Mouse (Mus musculus): Measurements from ENCODE around the gene Rcor2. TPM values are rescaled to one million over a fixed set of nuclear protein-coding genes. Genes with fewer than 3 reads are reported as not detected.

The Rcor2 gene
- polyA plus RNA-seq, 1 experiment: 3.6 TPM

GRCm38 (mm10) chr19:7240782-7241690 lies 26.1 kb upstream of the Rcor2 start, which contains the start of gene Naa40:
TSS of gene Naa40 (minus strand) at chr19:7241183.
- peak within 1 kb of the TSS; percentile 86 for H3K4me3 ChIP-seq (ENCODE audit: control insufficient read depth, low read depth, low read length)
- H3K27me3 ChIP-seq (ENCODE audit: control insufficient read depth, insufficient read depth, low read length): no peaks in the 10 kb centered on the region
- H3K27ac ChIP-seq (ENCODE audit: control insufficient read depth, insufficient read depth, low read depth, low read length): peak within 1 kb of the TSS; percentile 84
- H3K36me3 ChIP-seq (ENCODE audit: control insufficient read depth, insufficient read depth, low read length): no peaks in the 10 kb centered on the region
- TF ChIP-seq CTCF (IDR thresholded peaks at IDR 0.05; ENCODE audit: control insufficient read depth, insufficient read depth, insufficient replicate concordance, low read depth, low read length) (no peak), POLR2A (IDR thresholded peaks at IDR 0.05; ENCODE audit: control insufficient read depth, low read depth, low read length) (peak; percentile 83)
- peaks cover 8% of the 10 kb centered on the region for H3K4me1 ChIP-seq (ENCODE audit: control insufficient read depth, insufficient read depth, low read length)

- Histone ChIP-seq H3K36me3 (ENCODE audit: control insufficient read depth, insufficient read depth, low read length) (no peaks in the 10 kb centered on the region), H3K27me3 (ENCODE audit: control insufficient read depth, insufficient read depth, low read length) (no peaks in the 10 kb centered on the region), H3K4me1 (ENCODE audit: control insufficient read depth, insufficient read depth, low read length) (peaks cover 8% of the 10 kb centered on the region)
Measured at GRCm38 (mm10) chr19:7246021-7246420, 21.1 kb upstream of the Rcor2 start.

GRCm38 (mm10) chr19:7257881-7258280 lies 9.2 kb upstream of the Rcor2 start:
- Histone ChIP-seq H3K27me3 (ENCODE audit: control insufficient read depth, insufficient read depth, low read length) (no peaks in the 10 kb centered on the region), H3K36me3 (ENCODE audit: control insufficient read depth, insufficient read depth, low read length) (no peaks in the 10 kb centered on the region), H3K4me3 (ENCODE audit: control insufficient read depth, low read depth, low read length) (no peak overlapping the region), H3K27ac (ENCODE audit: control insufficient read depth, insufficient read depth, low read depth, low read length) (no peak overlapping the region), H3K4me1 (ENCODE audit: control insufficient read depth, insufficient read depth, low read length) (no peaks in the 10 kb centered on the region; the same call in 1 of the 2 replicates)
- TF ChIP-seq CTCF (IDR thresholded peaks at IDR 0.05; ENCODE audit: control insufficient read depth, insufficient read depth, insufficient replicate concordance, low read depth, low read length): no peak
- TF ChIP-seq POLR2A (IDR thresholded peaks at IDR 0.05; ENCODE audit: control insufficient read depth, low read depth, low read length): no peak

More at GRCm38 (mm10) chr19:7246021-7246420, 21.1 kb upstream of the Rcor2 start:
- no peak for TF ChIP-seq CTCF (IDR thresholded peaks at IDR 0.05; ENCODE audit: control insufficient read depth, insufficient read depth, insufficient replicate concordance, low read depth, low read length)
- TF ChIP-seq POLR2A (IDR thresholded peaks at IDR 0.05; ENCODE audit: control insufficient read depth, low read depth, low read length): no peak
- Histone ChIP-seq H3K4me3 (ENCODE audit: control insufficient read depth, low read depth, low read length) (no peak overlapping the region), H3K27ac (ENCODE audit: control insufficient read depth, insufficient read depth, low read depth, low read length) (no peak overlapping the region)

GRCm38 (mm10) chr19:7261476-7261875 lies 5.6 kb upstream of the Rcor2 start:
- H3K27me3 ChIP-seq (ENCODE audit: control insufficient read depth, insufficient read depth, low read length): no peaks in the 10 kb centered on the region
- H3K4me3 ChIP-seq (ENCODE audit: control insufficient read depth, low read depth, low read length): no peak overlapping the region
- peaks cover 9% of the 10 kb centered on the region for H3K4me1 ChIP-seq (ENCODE audit: control insufficient read depth, insufficient read depth, low read length)
- H3K27ac ChIP-seq (ENCODE audit: control insufficient read depth, insufficient read depth, low read depth, low read length): no peak overlapping the region
- no peaks in the 10 kb centered on the region for H3K36me3 ChIP-seq (ENCODE audit: control insufficient read depth, insufficient read depth, low read length)
- TF ChIP-seq POLR2A (IDR thresholded peaks at IDR 0.05; ENCODE audit: control insufficient read depth, low read depth, low read length): no peak
- TF ChIP-seq CTCF (IDR thresholded peaks at IDR 0.05; ENCODE audit: control insufficient read depth, insufficient read depth, insufficient replicate concordance, low read depth, low read length): no peak

GRCm38 (mm10) chr19:7261964-7262363 lies 5.2 kb upstream of the Rcor2 start:
- Histone ChIP-seq H3K27me3 (ENCODE audit: control insufficient read depth, insufficient read depth, low read length) (no peaks in the 10 kb centered on the region), H3K36me3 (ENCODE audit: control insufficient read depth, insufficient read depth, low read length) (no peaks in the 10 kb centered on the region), H3K4me1 (ENCODE audit: control insufficient read depth, insufficient read depth, low read length) (peaks cover 12% of the 10 kb centered on the region), H3K4me3 (ENCODE audit: control insufficient read depth, low read depth, low read length) (no peak overlapping the region), H3K27ac (ENCODE audit: control insufficient read depth, insufficient read depth, low read depth, low read length) (no peak overlapping the region)
- TF ChIP-seq POLR2A (IDR thresholded peaks at IDR 0.05; ENCODE audit: control insufficient read depth, low read depth, low read length) (no peak), CTCF (IDR thresholded peaks at IDR 0.05; ENCODE audit: control insufficient read depth, insufficient read depth, insufficient replicate concordance, low read depth, low read length) (no peak)

GRCm38 (mm10) chr19:7262592-7262991 lies 4.5 kb upstream of the Rcor2 start:
- H3K36me3 ChIP-seq (ENCODE audit: control insufficient read depth, insufficient read depth, low read length): no peaks in the 10 kb centered on the region
- H3K4me1 ChIP-seq (ENCODE audit: control insufficient read depth, insufficient read depth, low read length): peaks cover 18% of the 10 kb centered on the region
- TF ChIP-seq CTCF (IDR thresholded peaks at IDR 0.05; ENCODE audit: control insufficient read depth, insufficient read depth, insufficient replicate concordance, low read depth, low read length) (no peak), POLR2A (IDR thresholded peaks at IDR 0.05; ENCODE audit: control insufficient read depth, low read depth, low read length) (no peak)
- H3K27me3 ChIP-seq (ENCODE audit: control insufficient read depth, insufficient read depth, low read length): no peaks in the 10 kb centered on the region
- H3K4me3 ChIP-seq (ENCODE audit: control insufficient read depth, low read depth, low read length): no peak overlapping the region
- H3K27ac ChIP-seq (ENCODE audit: control insufficient read depth, insufficient read depth, low read depth, low read length): no peak overlapping the region

GRCm38 (mm10) chr19:7264088-7264765 lies 2.9 kb upstream of the Rcor2 start:
- no peak overlapping the region for H3K27ac ChIP-seq (ENCODE audit: control insufficient read depth, insufficient read depth, low read depth, low read length)
- no peak overlapping the region for H3K4me3 ChIP-seq (ENCODE audit: control insufficient read depth, low read depth, low read length)
- H3K36me3 ChIP-seq (ENCODE audit: control insufficient read depth, insufficient read depth, low read length): no peaks in the 10 kb centered on the region
- H3K4me1 ChIP-seq (ENCODE audit: control insufficient read depth, insufficient read depth, low read length): peaks cover 22% of the 10 kb centered on the region
- TF ChIP-seq CTCF (IDR thresholded peaks at IDR 0.05; ENCODE audit: control insufficient read depth, insufficient read depth, insufficient replicate concordance, low read depth, low read length): peak; percentile 62; the same call in 1 of the 2 replicates
- TF ChIP-seq POLR2A (IDR thresholded peaks at IDR 0.05; ENCODE audit: control insufficient read depth, low read depth, low read length): no peak
- H3K27me3 ChIP-seq (ENCODE audit: control insufficient read depth, insufficient read depth, low read length): no peaks in the 10 kb centered on the region
